Mouse (Mus musculus): ENCODE data around the gene Plxnb2.

DNA sequence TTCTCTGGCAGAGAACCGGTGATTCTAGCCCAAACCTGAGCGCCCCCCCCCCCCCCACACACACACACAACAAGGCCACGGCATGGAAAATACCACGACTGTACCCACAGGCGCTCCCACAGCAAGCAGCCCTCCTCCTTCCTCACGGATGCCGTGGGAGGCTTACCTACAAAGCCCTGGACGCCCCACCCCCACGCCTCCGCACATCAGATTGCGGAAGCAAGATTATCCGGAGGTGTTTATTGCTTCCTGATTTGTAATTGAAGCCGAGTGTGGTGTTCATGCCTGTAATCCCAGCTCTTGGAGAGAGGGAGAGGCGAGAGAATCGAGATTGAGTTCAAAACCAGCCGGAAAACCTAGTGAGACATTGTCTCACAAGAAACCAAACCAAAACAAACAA, 33.6 kb downstream of the Plxnb2 start:
- TF ChIP-seq CTCF (IDR thresholded peaks at IDR 0.05; ENCODE audit: extremely low read depth, insufficient read length, insufficient replicate concordance, low read depth, low read length): no peak
- no peak for TF ChIP-seq POLR2A (IDR thresholded peaks at IDR 0.05; ENCODE audit: low read depth, low read length)

All from small intestine, adult 2 months (tissue).